Mouse (Mus musculus) splenic B cell, adult 2 months (primary cell): ENCODE measurements around the gene Gm44973.

Experiments
- DNase-seq: peaks from one replicate; pipeline ENCODE4 v3.0.0-alpha.2; 2011; ENCODE audit warnings: low read depth, low spot score
- H3K27me3 ChIP-seq: 2 replicates; pipeline ENCODE4 v1.6.1; 2012; ENCODE audit warnings: mild to moderate bottlenecking, low read length, moderate library complexity, mixed read lengths; ENCODE audit not compliant: control insufficient read depth, poor library complexity, insufficient read depth, severe bottlenecking
- H3K36me3 ChIP-seq: 2 replicates; pipeline ENCODE4 v1.6.1; 2012; ENCODE audit warnings: mild to moderate bottlenecking, low read length, moderate library complexity, mixed read lengths; ENCODE audit not compliant: control insufficient read depth, poor library complexity, insufficient read depth, severe bottlenecking

The Gm44973 gene

DNA sequence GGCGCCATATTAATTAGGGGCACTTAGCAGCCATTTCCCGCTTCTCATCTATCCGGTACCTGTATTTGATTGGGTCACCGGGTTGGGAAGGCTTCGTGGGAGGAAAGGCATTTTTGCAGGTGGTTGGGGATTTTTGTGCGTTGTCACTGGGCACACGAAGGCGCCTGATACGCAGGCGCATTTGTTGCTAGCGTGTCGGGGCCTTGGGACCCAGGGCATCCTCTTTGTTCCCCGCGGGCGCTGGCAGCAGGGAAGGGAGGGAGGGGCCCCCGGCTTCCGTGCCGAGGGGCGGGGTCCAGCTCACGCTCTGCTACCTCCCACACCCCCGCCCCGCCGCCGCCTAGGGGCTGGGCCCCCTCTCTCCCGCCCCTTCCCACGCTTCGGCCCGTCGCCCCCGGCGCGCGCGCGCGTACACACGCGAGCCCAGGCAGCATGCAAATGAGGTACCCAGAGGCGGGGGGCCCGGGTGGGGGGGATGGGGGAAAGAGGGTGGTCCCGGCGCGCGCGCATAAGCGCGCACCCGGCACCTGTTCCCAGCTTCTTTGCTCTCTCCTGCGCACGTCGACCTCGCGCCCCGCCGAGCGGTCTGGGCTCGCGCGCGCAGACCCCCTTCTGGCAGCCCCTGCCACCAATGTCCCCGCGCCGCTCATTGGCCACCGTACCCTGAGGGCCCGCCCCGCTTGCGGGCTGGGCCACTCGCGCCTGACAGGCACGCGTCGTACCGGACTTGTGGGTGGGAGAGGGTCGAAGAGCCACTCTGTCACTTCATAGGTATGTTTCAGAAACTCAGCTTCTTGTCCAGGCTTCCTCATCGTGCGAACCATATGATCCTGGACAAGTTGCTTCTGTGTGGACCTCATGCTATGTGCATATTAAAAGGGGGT lies at the start of gene Gm44973:
TSS of gene Gm44973 (plus strand) at position 379 of the 884 bp plus-strand sequence.
- Histone ChIP-seq H3K27me3 (no peaks in the 10 kb centered on the region), H3K36me3 (peaks cover 12% of the 10 kb centered on the region; the same call in 1 of the 2 replicates)
- DNase-seq: peak; percentile 95

DNA sequence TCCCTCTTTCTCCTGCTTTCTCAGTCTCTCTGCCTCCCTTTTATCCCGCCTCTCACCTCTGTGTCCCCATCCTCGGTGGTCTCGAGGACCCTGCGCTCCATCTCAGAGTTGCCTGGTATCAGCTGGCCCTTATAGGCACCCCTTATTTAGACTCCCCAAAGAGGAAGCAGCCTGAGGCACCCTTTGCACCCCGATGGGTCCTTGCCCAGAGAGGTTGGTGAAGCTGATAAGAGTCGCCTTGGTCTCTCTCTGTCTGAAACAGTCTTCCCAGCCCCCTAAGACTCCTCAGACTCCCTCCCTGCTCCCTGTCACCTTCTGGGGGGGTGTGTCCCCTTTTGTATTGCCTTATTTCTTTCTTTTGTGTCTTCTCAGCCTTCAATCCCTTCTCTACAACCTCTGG lies 44.2 kb upstream of the Gm44973 start, which contains the start of gene Sbk3:
TSS of gene Sbk3 (minus strand) at position 101 of the 400 bp plus-strand sequence.
- DNase-seq: no peak
- H3K36me3 ChIP-seq: no peaks in the 10 kb centered on the region
- no peaks in the 10 kb centered on the region for H3K27me3 ChIP-seq

DNA sequence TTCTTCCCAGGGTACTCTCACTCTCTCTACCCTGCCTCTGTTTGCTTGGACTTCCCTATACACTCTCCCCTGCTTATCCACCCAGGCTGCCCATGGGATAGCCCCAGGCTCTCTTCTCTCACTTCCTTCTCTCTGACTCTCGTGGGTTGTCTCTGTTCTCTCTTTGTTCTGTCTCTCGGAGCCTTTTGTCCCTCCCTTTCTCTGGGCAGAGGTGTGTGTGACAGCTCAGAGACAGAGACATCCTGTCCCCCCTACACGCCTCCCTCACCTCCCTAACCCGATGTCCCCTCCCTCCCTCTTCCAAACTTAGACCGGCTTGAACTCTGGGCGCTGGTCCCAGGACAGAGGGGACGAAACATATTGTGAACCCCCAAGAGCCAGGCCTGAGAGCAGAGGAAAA lies 43.6 kb upstream of the Gm44973 start:
- no peak for DNase-seq
- Histone ChIP-seq H3K36me3 (no peaks in the 10 kb centered on the region), H3K27me3 (no peaks in the 10 kb centered on the region)

- no peak for DNase-seq
- Histone ChIP-seq H3K36me3 (no peaks in the 10 kb centered on the region), H3K27me3 (no peaks in the 10 kb centered on the region)
Measured at GRCm38 (mm10) chr7:4972321-4973047, 42.8 kb upstream of the Gm44973 start.

GRCm38 (mm10) chr7:4975455-4975854 lies 39.8 kb upstream of the Gm44973 start:
- Histone ChIP-seq H3K36me3 (no peaks in the 10 kb centered on the region), H3K27me3 (no peaks in the 10 kb centered on the region)
- DNase-seq: no peak

GRCm38 (mm10) chr7:4976832-4977231 lies 38.5 kb upstream of the Gm44973 start:
- DNase-seq: no peak
- Histone ChIP-seq H3K27me3 (no peaks in the 10 kb centered on the region), H3K36me3 (no peaks in the 10 kb centered on the region)

- H3K36me3 ChIP-seq: no peaks in the 10 kb centered on the region; the same call in 1 of the 2 replicates
- no peaks in the 10 kb centered on the region for H3K27me3 ChIP-seq
- DNase-seq: no peak
Measured at GRCm38 (mm10) chr7:4988250-4988649, 27.0 kb upstream of the Gm44973 start.

DNA sequence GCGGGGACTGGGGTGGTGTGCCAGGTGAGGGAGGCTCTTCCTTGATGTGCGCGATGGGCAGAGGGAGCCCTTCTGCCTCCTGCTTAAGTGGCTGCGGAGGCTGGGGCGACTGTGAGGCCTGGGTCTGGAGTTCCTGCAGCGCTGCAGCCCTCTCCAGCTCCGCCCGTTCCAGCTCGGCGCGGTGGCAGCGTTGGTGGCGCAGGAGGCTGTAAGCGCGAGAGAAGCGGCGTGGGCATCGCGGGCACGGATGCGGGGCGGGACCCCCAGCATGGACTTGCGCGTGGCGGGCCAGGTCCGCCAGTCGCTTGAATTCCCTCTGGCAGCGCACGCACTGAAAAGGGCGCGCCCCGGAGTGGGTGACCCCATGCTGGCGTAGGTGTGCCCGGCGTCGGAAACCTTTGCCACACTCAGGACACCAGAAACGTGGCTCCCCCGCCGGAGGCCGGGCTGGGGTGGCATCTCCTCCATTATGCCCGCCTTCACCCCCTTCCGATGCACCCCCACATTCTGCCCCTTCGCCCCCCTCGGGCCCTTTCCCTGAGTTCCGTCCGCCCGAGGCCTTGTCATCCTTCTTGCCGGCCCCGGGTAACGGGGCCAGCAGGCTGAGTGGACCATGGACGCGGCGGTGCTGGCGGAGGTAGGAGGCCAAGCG lies 21.8 kb upstream of the Gm44973 start:
- H3K27me3 ChIP-seq: no peaks in the 10 kb centered on the region
- DNase-seq: no peak
- no peaks in the 10 kb centered on the region; the same call in 1 of the 2 replicates for H3K36me3 ChIP-seq

GRCm38 (mm10) chr7:4993999-4994788 lies 21.1 kb upstream of the Gm44973 start:
- Histone ChIP-seq H3K27me3 (no peaks in the 10 kb centered on the region), H3K36me3 (no peaks in the 10 kb centered on the region; the same call in 1 of the 2 replicates)
- DNase-seq: no peak

GRCm38 (mm10) chr7:4995268-4996002 lies 19.9 kb upstream of the Gm44973 start:
- DNase-seq: no peak
- H3K36me3 ChIP-seq: no peaks in the 10 kb centered on the region; the same call in 1 of the 2 replicates
- no peaks in the 10 kb centered on the region for H3K27me3 ChIP-seq

GRCm38 (mm10) chr7:4996003-4996895 lies 19.0 kb upstream of the Gm44973 start, which contains the start of gene Zfp579:
TSS of gene Zfp579 (minus strand) at chr7:4996158.
- H3K27me3 ChIP-seq: no peaks in the 10 kb centered on the region
- H3K36me3 ChIP-seq: no peaks in the 10 kb centered on the region; the same call in 1 of the 2 replicates
- peak; percentile 76 for DNase-seq

DNA sequence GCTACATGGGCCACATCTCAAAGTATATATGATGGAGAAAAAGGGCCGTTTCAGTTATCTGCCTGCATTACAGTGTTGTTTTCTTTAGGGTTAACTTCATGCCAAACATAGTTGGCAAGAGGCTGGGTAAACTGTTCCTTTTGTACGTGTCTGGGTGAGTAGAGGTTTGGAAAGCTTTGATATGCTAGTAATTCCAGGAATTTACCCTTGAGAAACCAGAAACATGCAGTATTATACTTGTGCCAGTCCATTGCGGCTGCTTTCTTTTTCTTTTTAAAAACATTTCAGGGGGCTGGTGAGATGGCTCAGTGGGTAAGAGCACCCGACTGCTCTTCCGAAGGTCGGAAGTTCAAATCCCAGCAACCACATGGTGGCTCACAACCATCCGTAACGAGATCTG lies 18.4 kb upstream of the Gm44973 start:
- Histone ChIP-seq H3K27me3 (no peaks in the 10 kb centered on the region), H3K36me3 (no peaks in the 10 kb centered on the region; the same call in 1 of the 2 replicates)
- DNase-seq: no peak

DNA sequence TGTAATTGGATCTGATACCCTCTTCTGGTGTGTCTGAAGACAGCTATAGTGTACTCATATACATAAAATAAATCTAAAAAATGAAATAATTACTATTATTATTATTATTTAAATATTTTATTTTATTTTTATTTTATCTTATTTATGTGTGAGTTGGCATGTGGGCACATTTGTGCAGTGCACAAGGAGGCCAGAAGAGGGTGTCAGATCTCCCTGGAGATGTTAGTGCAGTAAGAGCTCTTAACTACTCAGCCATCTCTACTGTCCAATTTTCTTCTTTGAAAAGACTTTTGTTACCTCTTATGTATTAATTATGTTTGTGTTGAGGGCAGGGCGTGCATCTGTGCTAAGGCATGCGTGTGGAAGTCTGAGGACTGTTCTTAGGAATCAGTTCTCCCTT lies 15.4 kb upstream of the Gm44973 start:
- DNase-seq: peak; percentile 61
- H3K36me3 ChIP-seq: no peaks in the 10 kb centered on the region
- no peaks in the 10 kb centered on the region for H3K27me3 ChIP-seq
